In genomic region chr11:114040391-114041035, GRCm38 (mm10) we compare ENCODE assay signal across 7 mouse cellular contexts. TPM values are rescaled to one million over a fixed set of nuclear protein-coding genes. Genes with fewer than 3 reads are reported as not detected.
DNase-seq lines count a peak whose midpoint lies in the region; ATAC-seq and TF ChIP-seq lines count a peak whose summit lies in the region.

No protein-coding gene starts in this region.

- peak overlapping the region; percentile 40; the same call in 1 of the 2 replicates for H3K27ac ChIP-seq in forebrain, embryonic 13.5 days
- H3K27ac ChIP-seq in hindbrain, postnatal 0 days, result no peak overlapping the region

- 8% methylated on average over 8 of the region's 10 CpGs for WGBS in forebrain, embryonic 13.5 days
- 7% methylated on average over 10 of the region's 10 CpGs for WGBS in hindbrain, postnatal 0 days

- no peak overlapping the region; the same call in 1 of the 2 replicates for H3K9ac ChIP-seq in forebrain, embryonic 13.5 days
- H3K9ac ChIP-seq in hindbrain, postnatal 0 days (replicated peaks; ENCODE audit: low read length), result no peak overlapping the region

- ATAC-seq in forebrain, embryonic 13.5 days, result peak; percentile 43; the same call in 1 of the 2 replicates
- peak; percentile 88 for ATAC-seq in hindbrain, postnatal 0 days

- no peak for TF ChIP-seq CTCF in hindbrain, postnatal 0 days (IDR thresholded peaks at IDR 0.05; ENCODE audit: low read depth)

- peak; percentile 4 for DNase-seq in NIH3T3 (ENCODE audit: low read depth)
- DNase-seq in adrenal gland, postnatal 36 days, result peak; percentile 14 to 34
- DNase-seq in hindbrain, postnatal 0 days (ENCODE audit: low spot score), result peak; percentile 81
- peak; percentile 86 for DNase-seq in neural tube, embryonic 10.5 days (ENCODE audit: extremely low spot score, low spot score)
- DNase-seq in urinary bladder, postnatal 25 days (ENCODE audit: low spot score), result no peak
- no peak for DNase-seq in spleen, postnatal 10 days (ENCODE audit: low spot score in 2 of 2)

- H3K4me2 ChIP-seq in forebrain, embryonic 13.5 days, result no peak overlapping the region
- H3K4me2 ChIP-seq in hindbrain, postnatal 0 days (ENCODE audit: low read depth, low read length), result no peak overlapping the region

- no peaks in the 10 kb centered on the region for H3K9me3 ChIP-seq in forebrain, embryonic 13.5 days (replicated peaks)
- no peaks in the 10 kb centered on the region for H3K9me3 ChIP-seq in hindbrain, postnatal 0 days (ENCODE audit: low read length)

- no peaks in the 10 kb centered on the region for H3K36me3 ChIP-seq in forebrain, embryonic 13.5 days (ENCODE audit: poor library complexity, severe bottlenecking)
- H3K36me3 ChIP-seq in hindbrain, postnatal 0 days (ENCODE audit: insufficient read depth, low read length), result no peaks in the 10 kb centered on the region

- peaks cover 24% of the 10 kb centered on the region for H3K4me1 ChIP-seq in forebrain, embryonic 13.5 days
- peaks cover 6% of the 10 kb centered on the region for H3K4me1 ChIP-seq in hindbrain, postnatal 0 days (ENCODE audit: insufficient read depth, low read length)

- H3K4me3 ChIP-seq in forebrain, embryonic 13.5 days, result no peak overlapping the region
- no peak overlapping the region for H3K4me3 ChIP-seq in hindbrain, postnatal 0 days (ENCODE audit: low read length)

- H3K27me3 ChIP-seq in forebrain, embryonic 13.5 days, result no peaks in the 10 kb centered on the region
- no peaks in the 10 kb centered on the region for H3K27me3 ChIP-seq in hindbrain, postnatal 0 days (ENCODE audit: insufficient read depth, low read length)

RNA-seq across cellular contexts. Expression of gene Sdk2, which starts 26.3 kb away (rescaled TPM):
- 1 to 10 TPM; 3.1 to 6.0 TPM for total RNA-seq in adrenal gland, postnatal 36 days (2021)
- polyA plus RNA-seq in forebrain, embryonic 13.5 days (2015; fragmentation: Nextera tagmentation; extraction: Ambion mirVana), result 1.6 and 1.8 TPM in 2 replicates
- 30.4 and 32.2 TPM in 2 replicates for total RNA-seq in hindbrain, postnatal 0 days (2014; rRNA removed)
- polyA plus RNA-seq in hindbrain, postnatal 0 days (2015; fragmentation: Nextera tagmentation; extraction: Ambion mirVana), result 2.9 and 3.0 TPM in 2 replicates

Comparison
In these comparisons a context has a peak if more than half of its experiments do, and no peak if none do; other contexts are left out.
1. DNase-seq: peak in NIH3T3 (single experiment), adrenal gland, postnatal 36 days (2 of 2), hindbrain, postnatal 0 days (single experiment) and neural tube, embryonic 10.5 days (single experiment); none in urinary bladder, postnatal 25 days (single experiment) and spleen, postnatal 10 days (0 of 2).